Mouse (Mus musculus): ENCODE results near the gene Purb.

Purb gene

GRCm38 (mm10) chr11:6475867-6476484 lies at the start of gene Purb:
Purb (minus strand) TSS chr11:6475917.
- DNase-seq (ENCODE audit: low read depth), result peak; percentile 94

GRCm38 (mm10) chr11:6525241-6525640 lies 49.5 kb upstream of the Purb start:
- DNase-seq (ENCODE audit: low read depth), result peak; percentile 33

- no peak for DNase-seq (ENCODE audit: low read depth)
Measured at GRCm38 (mm10) chr11:6524880-6525238, 49.1 kb upstream of the Purb start.

GRCm38 (mm10) chr11:6524165-6524879 lies 48.6 kb upstream of the Purb start:
- no peak for DNase-seq (ENCODE audit: low read depth)

GRCm38 (mm10) chr11:6523662-6524088 lies 48.0 kb upstream of the Purb start:
- peak; percentile 65 for DNase-seq (ENCODE audit: low read depth)

DNA sequence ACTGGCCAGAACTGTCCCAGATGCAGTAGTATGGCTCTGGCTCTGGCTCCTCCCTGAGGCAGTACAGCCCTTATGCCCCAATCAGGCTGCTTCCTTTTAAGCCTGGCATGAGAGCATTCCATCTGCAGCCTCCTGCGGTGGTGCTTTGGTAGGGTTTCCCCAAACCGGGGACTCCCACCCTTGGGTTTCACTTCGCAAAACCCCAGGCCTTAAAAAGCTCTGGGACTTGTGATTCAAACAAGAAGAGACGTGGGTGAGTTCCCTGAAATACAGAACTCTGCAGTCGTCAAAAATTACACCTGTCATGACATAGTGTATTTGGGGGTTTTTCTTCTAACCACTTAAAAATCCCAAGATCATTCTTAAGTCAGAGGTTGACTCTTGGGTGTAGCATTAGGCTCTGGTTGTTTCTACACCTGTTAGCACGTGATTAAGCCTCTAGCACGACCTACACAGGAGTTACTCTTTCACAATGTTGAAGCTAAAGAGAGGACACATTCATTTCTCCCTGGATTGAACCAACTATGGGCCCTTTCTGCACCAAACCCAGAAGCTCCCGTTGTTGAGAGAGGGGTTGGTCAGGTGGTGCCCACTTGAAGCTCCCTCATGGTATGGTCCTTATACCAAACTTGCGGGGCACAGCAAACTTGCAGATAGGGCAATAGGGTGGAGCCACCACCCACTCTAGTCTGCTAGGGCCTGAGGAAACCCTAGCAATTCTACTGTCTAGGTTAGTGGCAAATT lies 47.2 kb upstream of the Purb start:
- DNase-seq (ENCODE audit: low read depth), result peak; percentile 89

- peak; percentile 88 for DNase-seq (ENCODE audit: low read depth)
Measured at GRCm38 (mm10) chr11:6520507-6521173, 44.9 kb upstream of the Purb start, which contains the start of gene Myo1g. Myo1g (minus strand) TSS chr11:6520965.

DNA sequence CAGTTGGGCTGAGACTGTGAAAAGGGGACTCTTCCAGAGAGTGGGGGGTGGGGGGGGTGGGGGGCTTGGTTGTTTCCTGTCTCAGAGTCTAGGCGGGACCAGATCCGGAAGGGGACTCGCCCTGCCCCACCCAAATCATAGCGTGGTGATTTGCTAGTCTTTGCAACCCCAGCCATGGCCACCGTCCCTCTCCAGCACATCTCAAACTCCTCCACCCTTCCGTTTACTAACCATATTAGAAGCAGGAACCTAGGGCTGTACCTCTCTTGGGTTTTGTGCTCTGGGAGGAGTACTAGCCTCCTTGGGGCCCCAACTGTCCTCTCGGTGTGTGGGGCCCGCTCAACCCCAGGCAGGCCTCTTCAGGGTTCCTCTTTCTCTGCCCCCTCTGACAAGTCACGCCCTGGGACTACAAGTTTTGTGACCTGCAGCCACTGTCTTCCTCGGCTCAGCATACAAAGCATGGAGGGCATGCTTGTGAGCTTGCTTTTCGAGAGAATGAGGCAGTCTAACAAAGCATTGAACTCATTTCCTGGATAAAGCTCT lies 43.8 kb upstream of the Purb start:
- peak; percentile 74 for DNase-seq (ENCODE audit: low read depth)

DNA sequence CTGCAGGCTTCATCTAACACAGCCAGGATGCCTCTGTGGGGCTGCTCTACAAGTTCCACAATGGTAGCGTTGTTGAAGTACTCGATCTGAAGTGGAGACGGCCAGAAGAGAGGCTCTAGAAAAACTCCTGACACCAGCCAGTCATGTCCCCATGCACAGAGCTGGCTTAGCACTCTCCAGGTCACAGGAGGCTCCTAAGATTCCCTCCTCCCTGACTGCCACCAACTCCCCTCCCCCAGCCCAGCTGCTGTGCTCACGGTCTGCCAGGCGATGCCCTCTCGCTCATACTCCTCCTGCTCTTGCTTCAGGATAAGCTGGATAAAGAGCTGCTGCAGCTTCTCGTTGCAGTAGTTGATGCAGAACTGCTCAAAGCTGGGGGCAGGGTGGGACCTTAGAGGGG lies 39.1 kb upstream of the Purb start:
- no peak for DNase-seq (ENCODE audit: low read depth)

GRCm38 (mm10) chr11:6508269-6508876 lies 32.7 kb upstream of the Purb start:
- no peak for DNase-seq (ENCODE audit: low read depth)

DNA sequence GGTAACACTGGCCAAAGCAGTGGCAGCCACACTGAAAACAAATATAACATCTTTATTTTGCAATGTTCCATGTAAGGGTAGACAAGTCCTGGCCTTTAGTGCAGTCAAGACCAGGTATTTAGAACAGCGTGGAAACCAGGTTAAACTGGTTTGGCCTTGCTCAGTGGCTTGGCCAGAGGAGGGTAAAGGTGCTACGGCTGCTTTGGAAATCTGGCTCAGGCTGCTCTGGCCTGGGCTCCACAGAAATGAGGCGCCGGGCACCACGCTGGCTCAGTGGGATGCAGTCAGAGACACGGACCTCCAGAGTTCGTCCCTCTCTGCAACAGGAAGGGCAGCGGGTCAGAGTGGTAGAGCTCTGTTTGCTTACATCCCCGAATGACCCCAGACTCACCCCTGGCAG lies 30.8 kb upstream of the Purb start:
- DNase-seq (ENCODE audit: low read depth), result no peak

GRCm38 (mm10) chr11:6504689-6505088 lies 29.0 kb upstream of the Purb start:
- no peak for DNase-seq (ENCODE audit: low read depth)

- DNase-seq (ENCODE audit: low read depth), result no peak
Measured at GRCm38 (mm10) chr11:6504226-6504625, 28.5 kb upstream of the Purb start.

GRCm38 (mm10) chr11:6502506-6502905 lies 26.8 kb upstream of the Purb start:
- DNase-seq (ENCODE audit: low read depth), result no peak

DNA sequence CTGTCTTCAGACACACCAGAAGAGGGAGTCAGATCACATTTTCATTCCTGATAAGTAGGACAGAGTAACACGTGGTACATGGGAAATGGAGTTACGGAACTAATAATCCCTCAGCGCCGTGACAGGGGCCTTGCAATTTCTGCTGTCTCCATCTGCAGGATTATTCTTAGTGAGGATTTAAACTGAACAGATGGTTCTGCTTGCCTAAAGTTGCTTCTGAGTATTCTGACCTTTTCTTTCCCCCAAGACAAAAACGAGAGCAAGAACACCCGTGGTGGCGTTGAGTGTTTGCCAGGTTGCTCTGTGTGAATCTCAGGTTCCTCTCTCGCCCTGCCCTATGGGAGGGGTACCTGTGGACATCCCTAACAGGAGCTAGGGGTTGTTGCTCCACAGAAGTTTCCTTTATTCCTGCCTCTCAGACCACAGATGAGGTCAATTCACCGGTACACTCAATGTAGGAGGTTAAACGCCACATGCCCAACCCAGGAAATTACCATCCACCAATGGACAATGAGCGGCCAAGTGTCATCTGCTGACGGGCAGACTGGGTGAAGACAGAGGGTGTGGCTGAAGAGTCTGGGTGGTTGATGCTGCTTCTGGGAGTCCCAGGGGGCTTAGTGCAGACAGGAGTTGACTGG lies 21.7 kb upstream of the Purb start:
- peak; percentile 69 for DNase-seq (ENCODE audit: low read depth)

DNA sequence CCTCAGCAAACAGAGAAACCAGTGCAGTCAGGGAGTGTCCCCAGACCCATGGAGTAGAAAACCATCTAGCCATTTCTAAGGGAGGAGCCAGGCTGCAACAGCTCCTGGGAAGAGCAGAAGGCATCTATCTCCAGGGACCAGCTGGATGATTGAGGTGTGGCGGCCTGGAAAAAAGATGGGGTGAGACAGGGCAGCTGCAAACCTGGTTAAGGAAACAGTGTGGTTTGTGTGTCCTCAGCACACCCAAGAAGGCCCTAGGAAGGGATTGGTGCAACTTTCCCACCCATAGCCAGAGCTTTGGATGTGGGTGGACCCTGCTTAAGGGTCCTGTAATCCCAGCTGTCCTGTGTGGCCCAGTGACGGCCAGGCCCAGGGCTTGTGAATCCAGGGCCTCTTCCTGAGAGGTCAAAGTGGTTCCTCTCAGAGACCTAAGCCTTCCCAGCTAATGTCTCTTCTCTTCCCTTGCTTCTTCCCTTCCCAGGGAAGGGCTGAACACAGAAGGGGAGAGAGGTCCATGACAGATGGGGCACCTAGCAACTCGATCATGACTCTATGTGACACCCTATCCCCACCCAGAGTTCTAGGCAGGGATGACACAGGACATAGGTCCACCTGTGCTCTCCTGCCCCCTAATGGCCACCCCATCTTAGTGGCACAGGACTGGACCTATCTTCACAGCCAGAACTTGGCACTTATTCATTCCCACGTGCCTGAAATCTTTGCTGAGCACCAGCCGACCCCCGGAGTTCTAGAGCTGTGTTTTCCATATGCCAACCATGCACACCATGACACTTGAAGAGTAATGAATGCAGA lies 14.2 kb upstream of the Purb start:
- DNase-seq (ENCODE audit: low read depth), result peak; percentile 79

- DNase-seq (ENCODE audit: low read depth), result no peak
Measured at GRCm38 (mm10) chr11:6489257-6489656, 13.5 kb upstream of the Purb start.

- DNase-seq (ENCODE audit: low read depth), result no peak
Measured at GRCm38 (mm10) chr11:6488041-6488684, 12.4 kb upstream of the Purb start.

GRCm38 (mm10) chr11:6487496-6487895 lies 11.8 kb upstream of the Purb start:
- DNase-seq (ENCODE audit: low read depth), result no peak

DNA sequence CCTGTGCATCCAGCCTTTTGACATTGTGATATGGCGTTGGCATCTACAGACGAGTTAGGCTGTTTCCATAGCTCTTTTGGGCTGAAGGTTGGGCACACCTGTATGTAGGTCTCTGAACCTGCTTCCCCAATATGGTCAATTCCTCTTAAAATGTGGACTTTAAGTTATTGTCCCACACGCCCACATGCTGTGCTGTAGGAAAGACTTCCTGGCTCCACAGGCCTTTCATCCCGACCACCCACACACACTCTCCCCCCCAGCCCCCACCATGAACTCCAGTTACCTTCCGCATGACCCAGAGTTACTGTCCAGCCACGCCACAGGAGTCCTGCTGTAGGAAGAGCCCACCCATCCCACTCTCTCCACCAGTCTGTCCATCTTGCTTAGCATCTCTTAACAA lies 11.2 kb upstream of the Purb start:
- DNase-seq (ENCODE audit: low read depth), result no peak

All from induced T-regulatory cell, adult 2 months (primary cell).